Mouse (Mus musculus) kidney, adult 2 months (tissue): Measurements from ENCODE around the gene Ttc28. TPM values are rescaled to one million over a fixed set of nuclear protein-coding genes. Genes with fewer than 3 reads are reported as not detected.

Experiments used
- DNase-seq: peaks from one replicate; pipeline ENCODE4 v3.0.0; 2021
- H3K27ac ChIP-seq: fragments of 200-500 bp; 2 replicates; pipeline ENCODE4 v1.5.1; 2012; ENCODE audit warnings: low read depth, low read length, control low read depth, inconsistent platforms; ENCODE audit not compliant: insufficient read depth
- H3K27me3 ChIP-seq: fragments of 200-500 bp; replicated peaks from 2 replicates; pipeline ENCODE4 v1.6.1; 2012; ENCODE audit warnings: mild to moderate bottlenecking, moderate library complexity, low read length, inconsistent platforms; ENCODE audit not compliant: control insufficient read depth, insufficient read depth
- H3K36me3 ChIP-seq: fragments of 200-500 bp; 2 replicates; pipeline ENCODE4 v1.6.1; 2012; ENCODE audit warnings: mild to moderate bottlenecking, moderate library complexity, low read length, inconsistent platforms; ENCODE audit not compliant: control insufficient read depth, insufficient read depth
- H3K4me1 ChIP-seq: fragments of 200-500 bp; 2 replicates; pipeline ENCODE4 v1.6.1; 2011; ENCODE audit warnings: low read length; ENCODE audit not compliant: control insufficient read depth, insufficient read depth
- H3K4me3 ChIP-seq: fragments of 200-500 bp; 2 replicates; pipeline ENCODE4 v1.5.1; 2011; ENCODE audit warnings: mild to moderate bottlenecking, low read depth, low read length, control low read depth; ENCODE audit not compliant: insufficient read depth
- CTCF ChIP-seq: fragments of 200-500 bp; conservative IDR thresholded peaks from 2 replicates; pipeline ENCODE4 v1.5.1; 2011; ENCODE audit warnings: low read depth, mild to moderate bottlenecking, control low read depth, low read length, moderate library complexity, mixed read lengths; ENCODE audit not compliant: insufficient read depth, insufficient read length
- POLR2A ChIP-seq: fragments of 200-500 bp; IDR thresholded peaks from one replicate; pipeline ENCODE4 v1.6.1; 2011; ENCODE audit warnings: low read depth, low read length, control low read depth
- WGBS: fragments of 180-500 bp; shearing (Covaris S2); methylation state at CpG from one replicate; pipeline ENCODE4 v1.1.7; 2018; 5-methylcytosine and 5-hydroxymethylcytosine counted together
- polyA plus RNA-seq: library from polyadenylated mRNA; depleted of rRNA; stranded (reverse); fragments of >200 nt; gene quantifications from 2 replicates; pipeline ENCODE4 v1.2.3, GENCODE M21; 2012

Gene Ttc28
- polyA plus RNA-seq, 1 experiment = 6.6 TPM

- WGBS = 83% methylated on average over 5 of the region's 5 CpGs
- Histone ChIP-seq H3K27ac (no peak overlapping the region), H3K4me3 (no peak overlapping the region), H3K36me3 (no peaks in the 10 kb centered on the region), H3K27me3 (no peaks in the 10 kb centered on the region), H3K4me1 (peaks cover 4% of the 10 kb centered on the region; the same call in 1 of the 2 replicates)
- DNase-seq = no peak
- no peak for TF ChIP-seq POLR2A
- no peak for TF ChIP-seq CTCF
Measured at GRCm38 (mm10) chr5:111069931-111070330, 190.3 kb downstream of the Ttc28 start.

- DNase-seq = no peak
- Histone ChIP-seq H3K36me3 (no peaks in the 10 kb centered on the region), H3K27me3 (no peaks in the 10 kb centered on the region), H3K4me1 (peaks cover 4% of the 10 kb centered on the region; the same call in 1 of the 2 replicates), H3K4me3 (no peak overlapping the region), H3K27ac (no peak overlapping the region)
- WGBS = 65% methylated on average over 6 of the region's 6 CpGs
- TF ChIP-seq POLR2A (no peak), CTCF (no peak)
Measured at GRCm38 (mm10) chr5:111070361-111070760, 190.8 kb downstream of the Ttc28 start.

GRCm38 (mm10) chr5:111073316-111073736 lies 193.7 kb downstream of the Ttc28 start:
- peaks cover 4% of the 10 kb centered on the region; the same call in 1 of the 2 replicates for H3K4me1 ChIP-seq
- H3K27me3 ChIP-seq = no peaks in the 10 kb centered on the region
- no peaks in the 10 kb centered on the region for H3K36me3 ChIP-seq
- no peak for TF ChIP-seq CTCF
- no peak for TF ChIP-seq POLR2A
- 45% methylated on average over 6 of the region's 6 CpGs for WGBS
- no peak overlapping the region for H3K27ac ChIP-seq
- peak; percentile 44 for DNase-seq
- H3K4me3 ChIP-seq = no peak overlapping the region

GRCm38 (mm10) chr5:111074050-111074449 lies 194.4 kb downstream of the Ttc28 start:
- Histone ChIP-seq H3K36me3 (no peaks in the 10 kb centered on the region), H3K27me3 (no peaks in the 10 kb centered on the region), H3K27ac (no peak overlapping the region), H3K4me3 (no peak overlapping the region), H3K4me1 (peaks cover 4% of the 10 kb centered on the region; the same call in 1 of the 2 replicates)
- TF ChIP-seq POLR2A (no peak), CTCF (no peak)
- 52% methylated on average over 7 of the region's 7 CpGs for WGBS
- no peak for DNase-seq

- H3K27ac ChIP-seq = no peak overlapping the region
- H3K27me3 ChIP-seq = no peaks in the 10 kb centered on the region
- TF ChIP-seq CTCF (no peak), POLR2A (no peak)
- no peak for DNase-seq
- H3K36me3 ChIP-seq = no peaks in the 10 kb centered on the region
- H3K4me1 ChIP-seq = peaks cover 4% of the 10 kb centered on the region; the same call in 1 of the 2 replicates
- H3K4me3 ChIP-seq = no peak overlapping the region
- WGBS = 61% methylated on average over 5 of the region's 5 CpGs
Measured at GRCm38 (mm10) chr5:111075841-111076240, 196.2 kb downstream of the Ttc28 start.

- no peak overlapping the region for H3K27ac ChIP-seq
- H3K36me3 ChIP-seq = no peaks in the 10 kb centered on the region
Measured at GRCm38 (mm10) chr5:111077261-111077660, 197.7 kb downstream of the Ttc28 start.

GRCm38 (mm10) chr5:111080601-111081000 lies 201.0 kb downstream of the Ttc28 start:
- no peak for TF ChIP-seq POLR2A
- TF ChIP-seq CTCF = no peak
- Histone ChIP-seq H3K4me1 (no peaks in the 10 kb centered on the region), H3K4me3 (no peak overlapping the region), H3K27ac (no peak overlapping the region), H3K27me3 (no peaks in the 10 kb centered on the region), H3K36me3 (no peaks in the 10 kb centered on the region)
- 87% methylated on average over 5 of the region's 5 CpGs for WGBS
- no peak for DNase-seq

More at GRCm38 (mm10) chr5:111077261-111077660, 197.7 kb downstream of the Ttc28 start:
- H3K4me3 ChIP-seq = no peak overlapping the region
- no peaks in the 10 kb centered on the region for H3K27me3 ChIP-seq
- no peak for TF ChIP-seq CTCF
- no peak for TF ChIP-seq POLR2A
- no peak for DNase-seq
- WGBS = 88% methylated on average over 9 of the region's 9 CpGs
- peaks cover 4% of the 10 kb centered on the region; the same call in 1 of the 2 replicates for H3K4me1 ChIP-seq

GRCm38 (mm10) chr5:111085849-111086248 lies 206.2 kb downstream of the Ttc28 start:
- no peak overlapping the region for H3K4me3 ChIP-seq
- H3K27me3 ChIP-seq = no peaks in the 10 kb centered on the region
- WGBS = 91% methylated on average over 4 of the region's 4 CpGs
- DNase-seq = no peak
- H3K4me1 ChIP-seq = no peaks in the 10 kb centered on the region
- no peak for TF ChIP-seq POLR2A
- no peak for TF ChIP-seq CTCF
- no peak overlapping the region for H3K27ac ChIP-seq
- H3K36me3 ChIP-seq = no peaks in the 10 kb centered on the region
